Mouse (Mus musculus): ENCODE results near the gene Bcl6b.

- TF ChIP-seq EP300 (IDR thresholded peaks at IDR 0.05; ENCODE audit: low read depth) (no peak), CTCF (IDR thresholded peaks at IDR 0.05; ENCODE audit: low read depth) (no peak)
These were observed 20.6 kb upstream of the Bcl6b start for GRCm38 (mm10) chr11:70250150-70250549.
